Mouse (Mus musculus): ENCODE data around the gene Sorl1. TPM values are rescaled to one million over a fixed set of nuclear protein-coding genes. Genes with fewer than 3 reads are reported as not detected.

The Sorl1 gene
- total RNA-seq, 1 experiment, result 24.1 TPM

DNA sequence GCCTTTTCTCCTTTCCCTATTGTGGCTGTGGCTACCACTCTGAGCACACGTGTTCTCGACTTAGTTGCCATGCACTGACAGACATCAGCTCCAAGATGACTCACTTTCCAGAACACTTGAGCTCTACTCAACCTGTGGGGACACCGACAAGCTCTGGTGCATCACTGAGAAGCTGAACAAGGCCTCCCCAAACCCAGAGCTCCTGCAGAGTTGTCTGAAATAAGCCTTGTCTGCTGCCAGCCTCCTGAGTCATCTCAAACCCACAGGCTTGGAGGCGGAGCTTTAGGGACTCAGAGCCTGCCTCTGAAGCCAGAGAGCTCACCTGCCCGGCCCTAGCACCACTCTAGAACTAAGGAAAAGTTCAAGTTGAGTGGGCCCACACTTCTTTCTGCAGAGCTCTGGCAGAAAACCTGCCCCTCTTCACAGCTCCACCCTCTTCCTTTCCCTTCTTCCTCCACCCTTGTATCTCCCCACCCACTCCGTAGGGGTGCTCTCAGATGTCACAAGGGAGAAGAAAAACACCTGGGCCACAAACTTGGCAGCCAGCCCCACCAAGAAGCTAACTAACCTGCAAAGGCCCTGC is 15.6 kb downstream of the Sorl1 start:
- TF ChIP-seq ZC3H11A (IDR thresholded peaks at IDR 0.05; ENCODE audit: borderline replicate concordance, low read depth, low read length) (no peak), ZNF384 (IDR thresholded peaks at IDR 0.05; ENCODE audit: low read depth, low read length) (no peak), MAFK (IDR thresholded peaks at IDR 0.05; ENCODE audit: insufficient read depth, low read depth, low read length) (no peak), HCFC1 (IDR thresholded peaks at IDR 0.05; ENCODE audit: borderline replicate concordance, insufficient read depth, low read length) (no peak), CHD2 (IDR thresholded peaks at IDR 0.05; ENCODE audit: low read depth, low read length) (no peak)
- Histone ChIP-seq H3K9ac (ENCODE audit: insufficient read depth, low read depth, low read length, poor library complexity, severe bottlenecking) (no peak overlapping the region), H3K4me1 (ENCODE audit: control insufficient read depth in 2 of 2, insufficient read depth in 2 of 2, low read length in 2 of 2, poor library complexity in 1 of 2) (peaks cover 12 to 30% of the 10 kb centered on the region in 2 experiments; a peak in 3 of 4 replicates), H3K36me3 (ENCODE audit: control insufficient read depth, insufficient read depth, low read length, poor library complexity, severe bottlenecking) (no peaks in the 10 kb centered on the region), H3K4me3 (ENCODE audit: insufficient read depth in 1 of 2, low read depth in 1 of 2, low read length in 2 of 2, poor library complexity in 1 of 2, severe bottlenecking in 1 of 2) (no peak overlapping the region), H3K9me3 (ENCODE audit: control insufficient read depth, insufficient read depth, low read depth, low read length) (no peaks in the 10 kb centered on the region), H3K27ac (ENCODE audit: insufficient read depth, low read depth, low read length, poor library complexity, severe bottlenecking) (peak overlapping the region; percentile 54)
- in situ Hi-C loops (cut with MboI; ENCODE audit: low sequenced_read_pairs in 2 of 2, unreplicated experiment in 2 of 2), result no loop called here
- DNase-seq (ENCODE audit: low read depth, low spot score), result no peak

DNA sequence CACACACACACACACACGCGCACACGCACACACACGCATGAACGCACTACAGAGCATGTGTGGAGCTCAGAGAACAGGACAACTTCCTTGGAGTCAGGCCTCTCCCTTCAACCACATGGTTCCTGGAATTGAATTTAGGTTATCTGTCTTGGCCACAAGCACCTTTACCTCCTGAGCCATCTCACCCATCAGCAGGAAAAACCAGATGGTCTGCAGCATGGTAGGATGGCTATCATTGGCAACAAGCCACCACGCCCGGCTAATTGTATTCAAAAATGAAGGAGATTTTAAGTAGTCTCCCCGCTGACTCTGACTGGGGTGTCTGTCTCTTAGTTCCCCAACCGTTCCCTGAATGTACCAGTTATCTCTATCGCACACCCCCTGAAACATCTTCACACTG is 17.0 kb downstream of the Sorl1 start:
- Histone ChIP-seq H3K27ac (ENCODE audit: insufficient read depth, low read depth, low read length, poor library complexity, severe bottlenecking) (no peak overlapping the region), H3K36me3 (ENCODE audit: control insufficient read depth, insufficient read depth, low read length, poor library complexity, severe bottlenecking) (no peaks in the 10 kb centered on the region), H3K9ac (ENCODE audit: insufficient read depth, low read depth, low read length, poor library complexity, severe bottlenecking) (no peak overlapping the region), H3K9me3 (ENCODE audit: control insufficient read depth, insufficient read depth, low read depth, low read length) (no peaks in the 10 kb centered on the region), H3K4me1 (ENCODE audit: control insufficient read depth in 2 of 2, insufficient read depth in 2 of 2, low read length in 2 of 2, poor library complexity in 1 of 2) (peaks cover 6 to 23% of the 10 kb centered on the region in 2 experiments; a peak in 2 of 4 replicates), H3K4me3 (ENCODE audit: insufficient read depth in 1 of 2, low read depth in 1 of 2, low read length in 2 of 2, poor library complexity in 1 of 2, severe bottlenecking in 1 of 2) (no peak overlapping the region)
- TF ChIP-seq CHD2 (IDR thresholded peaks at IDR 0.05; ENCODE audit: low read depth, low read length) (no peak), ZNF384 (IDR thresholded peaks at IDR 0.05; ENCODE audit: low read depth, low read length) (no peak), MAFK (IDR thresholded peaks at IDR 0.05; ENCODE audit: insufficient read depth, low read depth, low read length) (no peak), ZC3H11A (IDR thresholded peaks at IDR 0.05; ENCODE audit: borderline replicate concordance, low read depth, low read length) (no peak), HCFC1 (IDR thresholded peaks at IDR 0.05; ENCODE audit: borderline replicate concordance, insufficient read depth, low read length) (no peak)
- DNase-seq (ENCODE audit: low read depth, low spot score), result no peak
- in situ Hi-C loops (cut with MboI; ENCODE audit: low sequenced_read_pairs in 2 of 2, unreplicated experiment in 2 of 2), result no loop called here

DNA sequence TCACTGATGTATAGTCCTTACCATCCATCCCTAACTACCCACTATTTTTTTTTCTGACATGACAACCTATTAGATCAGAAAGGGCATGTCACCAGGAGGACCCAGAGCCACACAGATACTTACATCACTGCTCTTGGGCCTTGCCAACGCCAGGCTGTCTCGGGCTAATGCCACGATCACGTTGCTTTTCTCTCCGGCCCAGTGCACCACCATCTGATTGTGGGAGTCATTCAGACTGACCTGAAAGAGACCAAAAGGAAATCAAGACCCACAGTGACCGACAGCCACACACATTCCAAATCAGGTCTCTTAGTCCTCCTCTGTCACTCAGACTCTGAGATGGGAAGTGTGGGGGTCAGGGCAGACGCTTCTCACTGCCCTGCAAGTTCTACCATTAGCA is 17.8 kb downstream of the Sorl1 start:
- Histone ChIP-seq H3K9me3 (ENCODE audit: control insufficient read depth, insufficient read depth, low read depth, low read length) (no peaks in the 10 kb centered on the region), H3K4me3 (ENCODE audit: insufficient read depth in 1 of 2, low read depth in 1 of 2, low read length in 2 of 2, poor library complexity in 1 of 2, severe bottlenecking in 1 of 2) (no peak overlapping the region), H3K4me1 (ENCODE audit: control insufficient read depth in 2 of 2, insufficient read depth in 2 of 2, low read length in 2 of 2, poor library complexity in 1 of 2) (peaks cover 8 to 24% of the 10 kb centered on the region in 2 experiments; a peak in 3 of 4 replicates), H3K36me3 (ENCODE audit: control insufficient read depth, insufficient read depth, low read length, poor library complexity, severe bottlenecking) (no peaks in the 10 kb centered on the region), H3K9ac (ENCODE audit: insufficient read depth, low read depth, low read length, poor library complexity, severe bottlenecking) (no peak overlapping the region), H3K27ac (ENCODE audit: insufficient read depth, low read depth, low read length, poor library complexity, severe bottlenecking) (no peak overlapping the region)
- in situ Hi-C loops (cut with MboI; ENCODE audit: low sequenced_read_pairs in 2 of 2, unreplicated experiment in 2 of 2), result no loop called here
- no peak for DNase-seq (ENCODE audit: low read depth, low spot score)
- no peak for TF ChIP-seq ZNF384 (IDR thresholded peaks at IDR 0.05; ENCODE audit: low read depth, low read length)
- no peak for TF ChIP-seq HCFC1 (IDR thresholded peaks at IDR 0.05; ENCODE audit: borderline replicate concordance, insufficient read depth, low read length)
- no peak for TF ChIP-seq ZC3H11A (IDR thresholded peaks at IDR 0.05; ENCODE audit: borderline replicate concordance, low read depth, low read length)
- no peak for TF ChIP-seq CHD2 (IDR thresholded peaks at IDR 0.05; ENCODE audit: low read depth, low read length)
- no peak for TF ChIP-seq MAFK (IDR thresholded peaks at IDR 0.05; ENCODE audit: insufficient read depth, low read depth, low read length)

DNA sequence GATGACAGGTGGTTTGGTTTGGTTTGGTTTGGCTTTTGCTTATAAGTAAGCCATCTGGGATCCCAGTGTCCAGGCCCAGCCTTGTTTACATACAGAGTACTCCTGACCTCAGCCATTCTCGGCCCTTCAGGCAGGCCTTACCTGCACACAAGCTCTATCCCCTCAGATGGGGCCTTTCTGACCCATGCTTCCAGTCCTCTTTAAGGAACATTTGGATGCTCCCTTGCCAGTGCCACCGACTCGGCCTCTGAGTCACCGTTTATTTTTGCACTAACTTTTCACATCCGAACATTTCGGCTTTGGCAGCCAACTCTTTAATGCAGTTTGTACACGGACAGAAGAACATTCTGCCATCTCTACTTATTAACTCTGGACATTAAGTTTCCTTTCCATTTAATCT is 20.6 kb downstream of the Sorl1 start:
- DNase-seq (ENCODE audit: low read depth, low spot score), result no peak
- no peak overlapping the region for H3K4me3 ChIP-seq (ENCODE audit: insufficient read depth in 1 of 2, low read depth in 1 of 2, low read length in 2 of 2, poor library complexity in 1 of 2, severe bottlenecking in 1 of 2)
- in situ Hi-C loops (cut with MboI; ENCODE audit: low sequenced_read_pairs in 2 of 2, unreplicated experiment in 2 of 2), result no loop called here
- no peak overlapping the region for H3K27ac ChIP-seq (ENCODE audit: insufficient read depth, low read depth, low read length, poor library complexity, severe bottlenecking)
- H3K9me3 ChIP-seq (ENCODE audit: control insufficient read depth, insufficient read depth, low read depth, low read length), result no peaks in the 10 kb centered on the region
- no peaks in the 10 kb centered on the region for H3K36me3 ChIP-seq (ENCODE audit: control insufficient read depth, insufficient read depth, low read length, poor library complexity, severe bottlenecking)
- TF ChIP-seq ZC3H11A (IDR thresholded peaks at IDR 0.05; ENCODE audit: borderline replicate concordance, low read depth, low read length), result no peak
- no peak for TF ChIP-seq CHD2 (IDR thresholded peaks at IDR 0.05; ENCODE audit: low read depth, low read length)
- TF ChIP-seq ZNF384 (IDR thresholded peaks at IDR 0.05; ENCODE audit: low read depth, low read length), result no peak
- TF ChIP-seq HCFC1 (IDR thresholded peaks at IDR 0.05; ENCODE audit: borderline replicate concordance, insufficient read depth, low read length), result no peak
- no peak for TF ChIP-seq MAFK (IDR thresholded peaks at IDR 0.05; ENCODE audit: insufficient read depth, low read depth, low read length)
- H3K4me1 ChIP-seq (ENCODE audit: control insufficient read depth in 2 of 2, insufficient read depth in 2 of 2, low read length in 2 of 2, poor library complexity in 1 of 2), result peaks cover 8 to 22% of the 10 kb centered on the region in 2 experiments; a peak in 3 of 4 replicates
- no peak overlapping the region for H3K9ac ChIP-seq (ENCODE audit: insufficient read depth, low read depth, low read length, poor library complexity, severe bottlenecking)
